Mouse (Mus musculus): Measurements from ENCODE around the gene Fbxl17. TPM values are rescaled to one million over a fixed set of nuclear protein-coding genes. Genes with fewer than 3 reads are reported as not detected.

Fbxl17 gene
- total and polyA plus RNA-seq, 3 experiments = 5.0 to 9.7 TPM; not detected in 1

DNA sequence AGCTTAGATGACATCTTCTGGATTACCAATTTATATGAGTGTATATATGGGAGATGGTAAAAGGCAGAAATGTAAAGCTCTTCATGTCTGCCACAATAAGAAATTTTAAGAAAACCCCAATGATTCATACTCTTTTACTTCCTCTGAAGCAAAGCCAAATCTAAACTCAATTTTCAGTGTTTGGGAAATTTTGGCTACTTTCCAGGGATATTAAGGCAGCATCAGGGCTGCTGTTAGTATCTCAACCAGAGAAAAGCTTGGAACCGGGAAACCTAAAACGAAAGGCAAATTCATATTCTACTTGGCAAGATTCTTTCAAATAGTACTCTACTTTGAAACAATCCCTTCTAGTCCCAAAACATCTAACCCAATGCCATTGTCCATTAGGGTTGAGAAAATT is 10.6 kb upstream of the Fbxl17 start:
- H3K36me3 ChIP-seq (ENCODE audit: control insufficient read depth in 1 of 2, insufficient read depth in 2 of 2, low read length in 2 of 2) = no peaks in the 10 kb centered on the region
- H3K27me3 ChIP-seq (ENCODE audit: control insufficient read depth in 1 of 2, insufficient read depth in 2 of 2, low read length in 2 of 2) = no peaks in the 10 kb centered on the region
- H3K4me1 ChIP-seq (ENCODE audit: control insufficient read depth in 1 of 2, insufficient read depth in 2 of 2, low read length in 2 of 2) = no peaks in the 10 kb centered on the region
- H3K9me3 ChIP-seq (replicated peaks; ENCODE audit: insufficient read depth, low read length) = no peaks in the 10 kb centered on the region
- DNase-seq (ENCODE audit: low read depth, low spot score) = no peak
- H3K4me3 ChIP-seq (ENCODE audit: control insufficient read depth in 1 of 2, insufficient read depth in 1 of 2, low read depth in 2 of 2, low read length in 2 of 2) = no peak overlapping the region
- H3K27ac ChIP-seq (ENCODE audit: control insufficient read depth, low read depth, low read length) = no peak overlapping the region
- no peaks in the 10 kb centered on the region for H3K79me2 ChIP-seq (ENCODE audit: control insufficient read depth, insufficient read depth, low read length, poor library complexity)
- no peak overlapping the region for H3K9ac ChIP-seq (ENCODE audit: control insufficient read depth, low read depth, low read length, poor library complexity, severe bottlenecking)
- TF ChIP-seq E2F4 (IDR thresholded peaks at IDR 0.05; ENCODE audit: borderline replicate concordance, low read depth, low read length) = no peak
- TF ChIP-seq CTCF (IDR thresholded peaks at IDR 0.05 in 2 of 3, conservative IDR thresholded peaks at IDR 0.05 in 1 of 3; ENCODE audit: control insufficient read depth in 1 of 3, insufficient read depth in 1 of 3, low read depth in 2 of 3, low read length in 3 of 3, poor library complexity in 1 of 3, severe bottlenecking in 1 of 3) = no peak
- no peak for TF ChIP-seq EP300 (IDR thresholded peaks at IDR 0.05; ENCODE audit: low read depth in 1 of 2, low read length in 2 of 2)
- no peak for TF ChIP-seq JUND (IDR thresholded peaks at IDR 0.05; ENCODE audit: low read depth, low read length)
- TF ChIP-seq KAT2A (conservative IDR thresholded peaks at IDR 0.05; ENCODE audit: low read depth, low read length) = no peak
- no peak for TF ChIP-seq SMC3 (IDR thresholded peaks at IDR 0.05; ENCODE audit: low read depth, low read length)
- no peak for TF ChIP-seq UBTF (IDR thresholded peaks at IDR 0.05; ENCODE audit: borderline replicate concordance, insufficient read depth, low read depth, low read length)
- TF ChIP-seq HCFC1 (IDR thresholded peaks at IDR 0.05; ENCODE audit: low read depth, low read length) = no peak
- no peak for TF ChIP-seq RAD21 (IDR thresholded peaks at IDR 0.05; ENCODE audit: low read depth, low read length)
- TF ChIP-seq CHD1 (IDR thresholded peaks at IDR 0.05; ENCODE audit: low read depth, low read length) = no peak
- TF ChIP-seq POLR2AphosphoS5 (IDR thresholded peaks at IDR 0.05; ENCODE audit: borderline replicate concordance, low read depth, low read length) = no peak
- no peak for TF ChIP-seq TCF12 (IDR thresholded peaks at IDR 0.05; ENCODE audit: low read depth, low read length)
- no peak for TF ChIP-seq ZC3H11A (IDR thresholded peaks at IDR 0.05; ENCODE audit: low read depth, low read length)
- no peak for TF ChIP-seq CHD2 (IDR thresholded peaks at IDR 0.05; ENCODE audit: low read length)
- TF ChIP-seq MXI1 (IDR thresholded peaks at IDR 0.05; ENCODE audit: low read depth, low read length) = no peak

DNA sequence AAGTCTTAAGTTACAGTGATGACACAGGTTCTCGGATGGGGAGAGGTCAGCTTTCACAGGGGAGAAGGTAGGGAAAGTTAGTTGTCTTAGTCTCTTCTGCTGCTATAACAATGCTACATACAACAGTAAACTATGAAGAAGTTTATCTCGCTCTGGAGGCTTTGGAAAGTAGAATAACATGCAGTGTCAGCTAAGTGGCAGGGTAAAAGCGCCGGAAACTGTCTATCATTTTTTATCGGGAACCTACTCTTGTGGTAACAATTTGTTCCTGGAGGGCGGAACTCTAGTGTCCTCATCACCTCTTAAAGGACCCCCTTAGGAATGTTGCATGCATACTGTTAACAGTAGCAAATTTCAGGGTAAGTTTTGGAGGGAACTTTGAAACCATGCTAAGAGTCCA is 1.3 kb upstream of the Fbxl17 start:
- peak; percentile 73 for DNase-seq (ENCODE audit: low read depth, low spot score)
- Histone ChIP-seq H3K36me3 (ENCODE audit: control insufficient read depth in 1 of 2, insufficient read depth in 2 of 2, low read length in 2 of 2) (peaks cover 0 to 18% of the 10 kb centered on the region in 2 experiments; a peak in 2 of 4 replicates), H3K9me3 (replicated peaks; ENCODE audit: insufficient read depth, low read length) (no peaks in the 10 kb centered on the region), H3K4me1 (ENCODE audit: control insufficient read depth in 1 of 2, insufficient read depth in 2 of 2, low read length in 2 of 2) (peaks cover 10 to 14% of the 10 kb centered on the region in 2 experiments), H3K4me3 (ENCODE audit: control insufficient read depth in 1 of 2, insufficient read depth in 1 of 2, low read depth in 2 of 2, low read length in 2 of 2) (peak overlapping the region; percentile 61 to 62), H3K79me2 (ENCODE audit: control insufficient read depth, insufficient read depth, low read length, poor library complexity) (peaks cover 36% of the 10 kb centered on the region), H3K9ac (ENCODE audit: control insufficient read depth, low read depth, low read length, poor library complexity, severe bottlenecking) (peak overlapping the region; percentile 100), H3K27me3 (ENCODE audit: control insufficient read depth in 1 of 2, insufficient read depth in 2 of 2, low read length in 2 of 2) (no peaks in the 10 kb centered on the region), H3K27ac (ENCODE audit: control insufficient read depth, low read depth, low read length) (peak overlapping the region; percentile 94)
- TF ChIP-seq HCFC1 (IDR thresholded peaks at IDR 0.05; ENCODE audit: low read depth, low read length) (no peak), TBP (IDR thresholded peaks at IDR 0.05; ENCODE audit: low read depth, low read length) (no peak), ETS1 (IDR thresholded peaks at IDR 0.05; ENCODE audit: low read depth, low read length) (peak; percentile 59; the same call in 1 of the 2 replicates), EP300 (IDR thresholded peaks at IDR 0.05; ENCODE audit: low read depth in 1 of 2, low read length in 2 of 2) (peak in 1 of 2 experiments; percentile 41; a peak in 1 of 4 replicates), MAFK (IDR thresholded peaks at IDR 0.05; ENCODE audit: borderline replicate concordance, low read depth, low read length) (peak; percentile 57; the same call in 1 of the 2 replicates), SIN3A (IDR thresholded peaks at IDR 0.05; ENCODE audit: low read length) (peak; percentile 64), ZMIZ1 (IDR thresholded peaks at IDR 0.05; ENCODE audit: low read depth, low read length) (0 out of 2 replicates have a peak, but pooled peaks have one; percentile 16), GATA1 (IDR thresholded peaks at IDR 0.05; ENCODE audit: low read depth, low read length) (peak; percentile 68)

Data from MEL (cell line).